Mouse (Mus musculus) midbrain, embryonic 12.5 days (tissue): ENCODE measurements around the gene Ap1b1. TPM values are rescaled to one million over a fixed set of nuclear protein-coding genes. Genes with fewer than 3 reads are reported as not detected.

ENCODE experiments used
- ATAC-seq: fragments of 200-750 bp; cut with Nextera tagmentation; 2 replicates; pipeline ENCODE4 v1.8.0; 2017; ENCODE audit warnings: low read depth, moderate TSS enrichment, moderate library complexity; ENCODE audit not compliant: low FRiP score
- H3K27ac ChIP-seq: fragments of 300-500 bp; sonication (generic); replicated peaks from 2 replicates; pipeline ENCODE4 v1.5.1; 2016; ENCODE audit warnings: mild to moderate bottlenecking
- H3K27me3 ChIP-seq: fragments of 300-500 bp; sonication (generic); 2 replicates; pipeline ENCODE4 v1.6.1; 2016; ENCODE audit warnings: mild to moderate bottlenecking
- H3K36me3 ChIP-seq: fragments of 300-500 bp; sonication (generic); 2 replicates; pipeline ENCODE4 v1.6.1; 2016
- H3K4me1 ChIP-seq: fragments of 300-500 bp; sonication (generic); 2 replicates; pipeline ENCODE4 v1.6.1; 2016
- H3K4me2 ChIP-seq: fragments of 300-500 bp; sonication (generic); replicated peaks from 2 replicates; pipeline ENCODE4 v1.6.1; 2016; ENCODE audit warnings: mild to moderate bottlenecking, moderate library complexity
- H3K4me3 ChIP-seq: fragments of 300-500 bp; sonication (generic); 2 replicates; pipeline ENCODE4 v1.5.1; 2016; ENCODE audit warnings: mild to moderate bottlenecking
- H3K9ac ChIP-seq: fragments of 300-500 bp; sonication (generic); replicated peaks from 2 replicates; pipeline ENCODE4 v1.6.1; 2016; ENCODE audit warnings: mild to moderate bottlenecking, moderate library complexity
- H3K9me3 ChIP-seq: fragments of 300-500 bp; sonication (generic); 2 replicates; pipeline ENCODE4 v1.6.1; 2016; ENCODE audit warnings: mild to moderate bottlenecking
- WGBS: fragments of 180-500 bp; shearing (Covaris S2); methylation state at CpG from one replicate; pipeline ENCODE4 v1.1.7; 2016; 5-methylcytosine and 5-hydroxymethylcytosine counted together
- polyA plus RNA-seq: library from polyadenylated mRNA; unstranded; fragments of >200 nt; fragmentation: Nextera tagmentation; extraction: Ambion mirVana; gene quantifications from 2 replicates; pipeline ENCODE4 v1.2.1, GENCODE M21; 2016

Gene Ap1b1
- polyA plus RNA-seq, 1 experiment from 2014 or later, result 75.9 TPM

DNA sequence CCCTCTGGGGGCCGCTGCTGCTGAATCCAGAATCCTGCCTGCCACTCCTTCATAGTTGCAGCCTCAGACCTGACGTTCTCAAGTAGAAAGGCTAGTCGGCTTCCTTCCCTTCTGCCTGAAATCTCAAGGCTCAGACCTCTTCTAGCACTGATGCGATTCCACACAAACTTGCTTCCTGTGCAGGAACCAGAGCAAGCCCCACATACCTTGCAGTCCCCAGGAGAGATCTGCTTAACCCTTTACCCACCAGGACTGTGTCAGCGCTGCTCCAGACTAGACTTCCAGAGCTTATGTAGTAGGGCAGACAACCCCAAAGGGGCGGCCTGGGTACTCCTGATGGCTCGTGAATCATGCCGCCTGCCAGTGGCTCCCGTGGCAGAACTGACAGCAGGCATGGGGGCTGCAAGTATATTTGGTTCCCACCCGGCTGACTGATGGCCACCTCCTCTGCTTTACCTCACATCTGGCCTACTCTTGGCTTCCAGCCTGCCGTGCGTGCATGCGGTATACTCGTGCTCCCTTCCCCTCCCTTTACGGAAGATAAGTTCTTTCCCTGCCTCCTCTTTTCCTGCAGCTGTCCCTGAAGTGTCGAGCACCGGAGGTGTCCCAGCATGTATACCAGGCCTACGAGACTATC is 54.6 kb downstream of the Ap1b1 start:
- Histone ChIP-seq H3K27ac (no peak overlapping the region), H3K9me3 (no peaks in the 10 kb centered on the region), H3K9ac (no peak overlapping the region), H3K36me3 (peaks cover 68% of the 10 kb centered on the region), H3K4me1 (no peaks in the 10 kb centered on the region), H3K27me3 (no peaks in the 10 kb centered on the region), H3K4me2 (no peak overlapping the region), H3K4me3 (no peak overlapping the region)
- WGBS, result 83% methylated on average over 18 of the region's 18 CpGs
- no peak for ATAC-seq

DNA sequence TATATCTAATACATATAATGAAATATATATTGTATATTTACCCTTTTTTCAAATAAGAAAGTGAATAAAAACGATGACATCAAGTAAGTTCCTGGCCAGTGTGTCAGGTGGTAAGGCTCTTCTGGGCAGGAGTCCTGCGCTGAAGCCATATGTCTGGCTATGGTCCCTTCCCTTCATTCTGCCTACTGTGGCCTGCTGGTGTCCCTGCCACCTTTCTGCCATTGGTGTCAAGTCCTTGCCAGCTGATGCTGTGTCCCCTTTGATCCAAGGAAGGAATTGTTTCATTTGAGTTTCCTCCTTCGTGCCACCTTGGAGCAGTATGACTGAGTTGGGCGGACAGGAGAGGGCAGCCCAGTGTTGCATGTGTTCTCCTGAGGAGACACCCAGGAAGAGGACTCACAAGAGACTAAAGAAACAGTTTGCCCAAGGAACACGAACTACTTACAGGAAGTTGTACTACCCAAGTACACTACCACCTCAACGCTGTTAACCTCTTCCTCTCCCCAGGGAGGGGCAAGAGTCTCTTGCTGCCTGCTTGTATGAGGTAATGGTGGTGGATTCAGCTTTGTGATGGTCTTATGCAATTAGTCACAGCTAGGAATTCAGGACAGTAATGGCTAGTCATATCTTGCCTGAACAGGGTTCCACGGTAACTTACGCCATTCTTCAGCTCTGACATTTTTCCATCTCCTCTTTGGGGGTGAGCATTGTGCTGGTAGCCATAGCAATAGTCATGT is 56.2 kb downstream of the Ap1b1 start:
- Histone ChIP-seq H3K27ac (no peak overlapping the region), H3K4me1 (no peaks in the 10 kb centered on the region), H3K4me2 (no peak overlapping the region), H3K27me3 (no peaks in the 10 kb centered on the region), H3K4me3 (no peak overlapping the region), H3K9ac (no peak overlapping the region), H3K36me3 (peaks cover 52% of the 10 kb centered on the region), H3K9me3 (no peaks in the 10 kb centered on the region)
- ATAC-seq, result no peak
- WGBS, result 95% methylated on average over 8 of the region's 8 CpGs

DNA sequence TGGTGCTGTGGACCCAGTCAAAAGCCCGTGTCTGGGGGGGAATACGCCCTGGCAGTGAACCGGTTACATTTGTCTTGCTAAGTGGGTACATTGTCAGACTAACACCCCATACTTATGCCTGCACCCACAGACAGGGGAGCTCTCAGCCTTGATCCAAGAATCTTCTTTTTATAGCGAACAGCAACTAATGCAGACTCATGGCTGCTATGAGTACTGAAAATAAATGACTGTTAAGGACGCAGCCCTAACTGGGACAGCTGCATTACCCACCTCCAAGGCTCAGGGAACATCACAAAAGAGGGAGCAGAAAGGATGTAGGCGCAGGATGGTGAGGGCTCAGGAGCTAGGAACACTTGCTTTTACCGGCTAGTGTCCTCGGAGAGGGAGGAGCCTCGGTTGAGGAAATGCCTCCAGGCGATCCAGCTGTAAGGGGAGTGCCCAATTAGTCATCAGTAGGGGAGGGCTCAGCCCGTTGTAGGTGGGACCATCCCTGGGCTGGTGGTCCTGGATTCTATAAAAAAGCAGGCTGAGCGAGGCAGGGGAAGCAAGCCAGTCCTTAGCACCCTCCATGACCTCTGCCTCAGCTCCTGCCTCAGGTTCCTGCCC is 59.8 kb downstream of the Ap1b1 start:
- H3K9ac ChIP-seq, result no peak overlapping the region
- peaks cover 17% of the 10 kb centered on the region for H3K36me3 ChIP-seq
- no peak for ATAC-seq
- no peak overlapping the region for H3K27ac ChIP-seq
- H3K4me2 ChIP-seq, result no peak overlapping the region
- no peaks in the 10 kb centered on the region for H3K4me1 ChIP-seq
- H3K9me3 ChIP-seq, result no peaks in the 10 kb centered on the region
- 55% methylated on average over 12 of the region's 12 CpGs for WGBS
- no peak overlapping the region for H3K4me3 ChIP-seq
- H3K27me3 ChIP-seq, result no peaks in the 10 kb centered on the region

DNA sequence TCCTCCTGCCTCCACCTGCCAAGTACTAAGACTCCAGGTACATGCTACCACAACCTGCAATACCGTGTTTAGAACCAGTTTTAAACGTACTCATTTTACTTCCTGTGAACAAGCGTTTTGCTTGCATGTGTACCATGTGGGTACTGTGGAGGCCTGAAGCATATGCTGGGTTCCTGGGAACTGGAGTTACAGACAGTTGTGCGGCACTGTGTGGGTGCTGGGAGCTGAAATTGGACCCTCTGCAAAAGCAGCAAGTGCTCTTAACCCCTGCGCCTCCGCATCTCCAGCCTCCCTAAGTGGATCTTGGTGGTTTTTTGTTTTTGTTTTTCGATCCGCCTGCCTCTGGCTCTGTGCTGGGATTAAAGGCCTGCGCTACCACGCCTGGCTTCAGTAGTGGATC is 65.0 kb downstream of the Ap1b1 start:
- Histone ChIP-seq H3K4me2 (no peak overlapping the region), H3K9me3 (no peaks in the 10 kb centered on the region), H3K9ac (no peak overlapping the region), H3K27ac (no peak overlapping the region), H3K4me1 (peaks cover 10% of the 10 kb centered on the region), H3K4me3 (no peak overlapping the region), H3K27me3 (peaks cover 14% of the 10 kb centered on the region), H3K36me3 (no peaks in the 10 kb centered on the region)
- WGBS, result 77% methylated on average over 10 of the region's 10 CpGs
- ATAC-seq, result no peak

DNA sequence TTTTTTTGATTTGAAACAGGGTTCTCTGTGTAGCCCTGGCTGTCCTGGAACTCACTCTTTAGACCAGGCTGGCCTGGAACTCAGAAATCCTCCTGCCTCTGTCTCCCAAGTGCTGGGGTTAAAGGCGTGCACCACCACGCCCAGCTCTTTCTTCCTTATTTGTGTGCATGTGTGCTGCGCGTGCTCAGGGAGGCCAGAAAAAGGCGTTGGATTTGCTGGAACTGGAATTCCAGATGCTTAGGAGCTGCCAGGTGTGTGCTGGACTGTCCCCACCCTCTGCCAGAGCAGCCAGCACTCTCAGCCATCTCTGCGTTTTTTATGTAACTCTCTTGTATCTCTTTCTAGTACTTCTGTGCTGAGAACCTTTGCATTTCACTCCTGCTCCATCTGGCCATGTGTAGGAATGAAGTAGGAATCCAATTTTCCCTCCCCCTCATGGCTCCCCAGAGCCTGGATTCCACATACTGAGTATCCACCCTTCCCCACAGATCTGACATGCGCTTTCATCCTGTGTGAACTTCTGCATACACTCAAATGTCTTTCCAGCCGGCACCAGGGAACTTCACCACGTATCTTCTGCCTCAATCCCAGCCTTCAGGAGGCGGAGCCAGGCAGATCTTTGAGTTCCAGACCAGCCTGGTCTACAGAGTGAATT is 65.7 kb downstream of the Ap1b1 start:
- no peak for ATAC-seq
- Histone ChIP-seq H3K27ac (no peak overlapping the region), H3K9ac (no peak overlapping the region), H3K9me3 (no peaks in the 10 kb centered on the region), H3K36me3 (no peaks in the 10 kb centered on the region), H3K4me1 (peaks cover 17% of the 10 kb centered on the region), H3K27me3 (peaks cover 21% of the 10 kb centered on the region), H3K4me2 (no peak overlapping the region), H3K4me3 (no peak overlapping the region)
- 81% methylated on average over 10 of the region's 10 CpGs for WGBS

- Histone ChIP-seq H3K4me3 (no peak overlapping the region), H3K27me3 (peaks cover 40% of the 10 kb centered on the region), H3K4me2 (no peak overlapping the region), H3K9ac (no peak overlapping the region), H3K36me3 (no peaks in the 10 kb centered on the region), H3K4me1 (peaks cover 28% of the 10 kb centered on the region), H3K9me3 (no peaks in the 10 kb centered on the region), H3K27ac (no peak overlapping the region)
- ATAC-seq, result no peak
- WGBS, result 90% methylated on average over 14 of the region's 14 CpGs
Observed at GRCm38 (mm10) chr11:5054151-5054550, 67.5 kb downstream of the Ap1b1 start.

DNA sequence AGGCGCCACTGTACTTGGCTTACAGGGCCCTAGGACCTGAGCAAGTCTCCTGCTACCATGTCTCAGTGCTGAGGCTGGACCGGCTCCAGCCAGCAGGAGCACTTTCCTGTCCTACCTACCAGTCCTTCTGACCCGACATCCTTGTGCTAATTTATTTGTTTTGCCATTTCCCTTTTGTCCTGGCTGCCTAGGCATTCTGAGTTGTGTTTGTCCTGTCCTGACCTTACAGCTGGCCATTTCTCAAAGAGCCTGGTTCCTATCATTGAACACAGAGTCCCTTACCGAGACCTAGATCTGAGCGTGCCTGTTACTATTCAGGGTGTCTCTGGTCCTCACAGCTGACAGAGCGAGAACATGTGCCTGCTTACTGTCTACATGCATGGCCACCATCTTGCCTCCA is 68.2 kb downstream of the Ap1b1 start:
- Histone ChIP-seq H3K27me3 (peaks cover 47% of the 10 kb centered on the region), H3K9ac (no peak overlapping the region), H3K36me3 (no peaks in the 10 kb centered on the region), H3K4me2 (no peak overlapping the region), H3K4me3 (no peak overlapping the region), H3K27ac (no peak overlapping the region), H3K9me3 (no peaks in the 10 kb centered on the region), H3K4me1 (peaks cover 28% of the 10 kb centered on the region)
- WGBS, result 76% methylated on average over 6 of the region's 6 CpGs
- ATAC-seq, result no peak

DNA sequence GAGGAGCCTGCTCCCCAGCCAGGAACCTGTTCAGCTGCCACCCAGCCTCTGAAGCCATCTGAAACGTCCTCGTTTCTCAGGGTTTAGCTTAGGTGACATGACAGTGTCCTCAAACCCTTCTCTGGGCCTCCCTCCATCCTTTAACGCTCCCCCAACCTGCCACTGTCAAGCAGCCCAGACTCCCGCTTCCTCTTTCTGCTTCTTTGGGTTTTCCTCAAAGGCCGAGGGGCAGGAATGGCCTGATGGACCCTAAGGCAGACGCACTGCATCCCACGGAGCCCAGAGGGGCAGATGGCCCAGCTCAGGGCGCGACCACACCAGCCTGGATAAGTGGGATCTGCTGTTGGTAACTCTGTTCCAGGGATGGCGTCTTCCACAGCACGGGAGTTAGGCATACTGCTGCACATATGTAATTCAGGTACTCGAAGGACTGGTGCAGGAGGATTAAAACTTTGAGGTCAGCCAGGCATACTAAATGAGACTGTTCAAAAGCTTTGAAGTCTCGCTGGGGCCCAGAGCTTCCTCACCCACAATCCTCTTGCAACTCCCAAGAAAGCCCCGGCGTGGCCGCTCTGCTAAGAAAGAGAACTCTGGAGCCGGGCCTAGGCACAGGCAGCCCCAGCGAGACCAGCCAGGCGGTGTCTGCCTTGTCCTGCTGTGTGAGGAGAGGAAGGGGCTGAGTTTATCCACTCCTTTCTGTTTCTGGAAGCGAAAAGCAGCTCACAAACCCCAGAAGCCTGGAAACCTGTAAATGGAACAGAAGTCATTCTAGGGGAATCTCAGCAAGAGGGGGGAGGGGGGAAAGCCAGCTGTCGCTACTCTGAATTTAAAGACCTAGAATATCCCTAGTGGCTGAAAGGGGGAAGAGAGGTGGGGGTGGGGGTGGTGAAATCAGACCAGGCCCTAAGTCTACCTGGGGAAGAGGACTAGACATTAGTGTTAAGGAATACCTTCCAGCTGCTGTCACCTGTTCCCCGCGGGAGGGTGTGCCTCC is 69.6 kb downstream of the Ap1b1 start:
- peak overlapping the region; percentile 24; the same call in 1 of the 2 replicates for H3K9ac ChIP-seq
- no peaks in the 10 kb centered on the region for H3K9me3 ChIP-seq
- peaks cover 34% of the 10 kb centered on the region for H3K4me1 ChIP-seq
- WGBS, result 17% methylated on average over 23 of the region's 23 CpGs
- 0 out of 2 replicates have a peak overlapping the region, but pooled peaks have one; percentile 3 for H3K4me2 ChIP-seq
- no peak for ATAC-seq
- peaks cover 60% of the 10 kb centered on the region for H3K27me3 ChIP-seq
- no peaks in the 10 kb centered on the region for H3K36me3 ChIP-seq
- H3K4me3 ChIP-seq, result no peak overlapping the region
- no peak overlapping the region for H3K27ac ChIP-seq

DNA sequence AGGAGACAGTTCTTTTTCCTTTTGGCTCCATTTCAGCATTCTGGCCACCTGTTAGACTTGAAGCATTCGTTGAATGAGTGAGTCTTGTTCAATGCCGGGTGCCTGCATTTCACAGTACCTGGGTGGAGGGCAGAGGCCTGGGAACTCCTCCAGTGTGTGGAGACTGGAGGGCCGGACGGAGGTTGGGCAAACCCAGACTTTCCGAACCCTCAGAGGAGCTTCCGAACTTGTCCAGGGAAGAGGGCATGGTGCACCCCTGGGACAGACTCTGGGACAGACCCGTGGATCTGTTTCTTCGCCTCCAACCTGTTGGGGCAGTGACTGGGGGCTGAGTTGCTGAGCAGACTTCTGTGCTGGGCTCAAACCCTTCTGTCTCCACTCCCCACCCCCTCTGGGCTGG is 70.4 kb downstream of the Ap1b1 start:
- Histone ChIP-seq H3K4me2 (no peak overlapping the region), H3K9me3 (no peaks in the 10 kb centered on the region), H3K9ac (no peak overlapping the region), H3K4me1 (peaks cover 42% of the 10 kb centered on the region), H3K4me3 (no peak overlapping the region), H3K27me3 (peaks cover 69% of the 10 kb centered on the region), H3K36me3 (no peaks in the 10 kb centered on the region), H3K27ac (no peak overlapping the region)
- 46% methylated on average over 8 of the region's 8 CpGs for WGBS
- ATAC-seq, result no peak

GRCm38 (mm10) chr11:5057541-5057855 is 70.9 kb downstream of the Ap1b1 start:
- Histone ChIP-seq H3K4me3 (peak overlapping the region; percentile 40), H3K27ac (no peak overlapping the region), H3K27me3 (peaks cover 73% of the 10 kb centered on the region), H3K4me2 (peak overlapping the region; percentile 62), H3K36me3 (no peaks in the 10 kb centered on the region), H3K9ac (peak overlapping the region; percentile 46), H3K4me1 (peaks cover 47% of the 10 kb centered on the region), H3K9me3 (no peaks in the 10 kb centered on the region)
- WGBS, result 11% methylated on average over 8 of the region's 8 CpGs
- no peak for ATAC-seq

DNA sequence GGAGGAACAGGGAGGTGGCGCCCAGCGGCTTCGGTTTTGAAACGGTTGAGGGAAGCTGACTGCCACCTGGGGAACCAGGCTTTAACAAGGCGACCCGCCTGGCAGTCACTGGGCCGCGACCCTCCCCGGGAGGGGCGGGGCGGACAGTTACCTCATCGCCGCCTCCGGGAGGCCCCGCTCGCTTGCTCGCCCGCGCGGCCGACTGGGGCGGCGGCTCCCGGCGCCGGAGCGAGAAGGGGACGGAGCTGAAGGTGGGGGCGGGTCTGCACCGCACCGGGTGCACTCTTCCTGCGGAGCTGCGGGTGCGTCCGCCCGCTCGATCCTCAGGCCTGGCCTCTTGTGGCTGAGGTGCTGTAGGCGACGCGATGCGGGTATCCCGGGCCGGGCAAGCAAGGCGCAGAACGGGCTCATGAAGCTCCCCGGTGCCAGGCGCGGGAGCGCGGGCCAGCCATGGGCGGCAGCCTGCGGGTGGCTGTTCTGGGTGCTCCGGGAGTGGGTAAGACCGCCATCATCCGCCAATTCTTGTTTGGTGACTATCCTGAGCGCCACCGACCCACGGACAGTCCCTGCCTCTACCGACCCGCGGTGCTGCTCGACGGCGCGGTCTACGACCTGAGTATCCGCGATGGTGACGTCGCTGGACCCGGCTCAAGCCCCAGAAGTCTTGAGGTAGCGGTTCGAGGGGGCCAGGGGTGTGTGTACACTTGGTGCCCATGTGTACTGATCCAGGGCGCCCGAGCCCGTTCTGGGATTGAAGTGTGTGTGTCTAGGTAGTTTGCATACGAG is 71.4 kb downstream of the Ap1b1 start, which contains the start of gene Rasl10a:
Gene Rasl10a, plus strand, starts transcription at position 273 of the 786 bp plus-strand sequence.
- H3K9me3 ChIP-seq, result no peaks in the 10 kb centered on the region
- no peaks in the 10 kb centered on the region for H3K36me3 ChIP-seq
- H3K4me2 ChIP-seq, result peak within 1 kb of the TSS; percentile 62
- H3K27ac ChIP-seq, result no peak within 1 kb of the TSS
- no peak for ATAC-seq
- H3K9ac ChIP-seq, result peak within 1 kb of the TSS; percentile 46
- WGBS, result 2% methylated on average over 76 of the region's 77 CpGs
- peaks cover 78% of the 10 kb centered on the region for H3K27me3 ChIP-seq
- peak within 1 kb of the TSS; percentile 40 for H3K4me3 ChIP-seq
- peaks cover 52% of the 10 kb centered on the region for H3K4me1 ChIP-seq
